Mouse (Mus musculus) telencephalon, adult 2 months (tissue): Measurements from ENCODE around the gene Psmd14.

Experiments
- DNase-seq: peaks from one replicate; pipeline ENCODE4 v3.0.0-alpha.2; 2011; ENCODE audit warnings: low read depth, low spot score

Psmd14 gene

DNA sequence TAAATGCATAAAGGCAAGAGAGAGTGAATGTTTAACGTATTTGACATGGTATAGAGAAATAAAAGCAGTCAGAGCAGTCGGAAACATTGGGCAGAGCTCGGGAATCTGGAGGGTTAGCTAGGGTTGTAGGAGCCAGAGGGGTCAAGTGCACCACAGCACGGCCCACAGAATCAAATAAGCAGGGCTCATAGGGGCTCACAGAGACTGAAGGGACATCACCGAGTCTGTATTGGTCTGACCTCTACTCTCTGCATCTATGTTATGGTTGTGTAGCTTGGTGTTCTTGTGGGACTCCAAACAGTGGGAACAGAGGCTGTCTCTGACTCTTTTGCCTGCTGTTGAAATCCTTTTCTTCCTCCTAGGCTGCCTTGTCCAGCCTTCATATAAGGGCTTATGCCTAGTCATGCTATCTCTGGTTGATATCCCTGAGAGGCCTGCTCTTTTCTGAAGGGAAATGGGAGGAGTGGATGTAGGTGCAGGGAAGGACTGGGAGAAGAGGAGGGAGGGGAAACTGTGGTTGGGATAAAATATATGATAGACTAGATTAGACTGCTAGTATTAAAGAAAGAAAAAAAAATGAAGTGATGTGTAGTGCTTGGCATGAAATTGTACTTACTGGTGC lies 47.9 kb downstream of the Psmd14 start:
- DNase-seq, result no peak

DNA sequence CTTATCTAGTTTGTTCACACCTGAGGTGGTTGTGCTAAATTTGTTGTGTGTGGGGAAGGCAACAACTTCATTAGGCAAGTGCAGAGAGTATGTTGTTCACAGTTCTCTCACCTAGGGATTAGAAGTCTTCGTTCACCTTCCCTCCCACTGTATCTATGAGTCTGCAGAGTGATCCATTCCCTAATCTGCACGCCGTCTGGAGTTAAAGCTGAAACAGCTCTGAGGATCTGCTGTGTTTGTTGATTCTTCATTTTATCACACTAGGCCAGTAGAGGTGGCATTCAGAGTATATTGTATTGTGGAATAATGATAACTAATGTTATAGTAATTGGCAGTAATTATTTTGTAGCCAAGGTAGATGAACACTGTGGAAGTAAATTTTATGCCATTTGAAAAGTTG lies 48.5 kb downstream of the Psmd14 start:
- DNase-seq, result no peak

DNA sequence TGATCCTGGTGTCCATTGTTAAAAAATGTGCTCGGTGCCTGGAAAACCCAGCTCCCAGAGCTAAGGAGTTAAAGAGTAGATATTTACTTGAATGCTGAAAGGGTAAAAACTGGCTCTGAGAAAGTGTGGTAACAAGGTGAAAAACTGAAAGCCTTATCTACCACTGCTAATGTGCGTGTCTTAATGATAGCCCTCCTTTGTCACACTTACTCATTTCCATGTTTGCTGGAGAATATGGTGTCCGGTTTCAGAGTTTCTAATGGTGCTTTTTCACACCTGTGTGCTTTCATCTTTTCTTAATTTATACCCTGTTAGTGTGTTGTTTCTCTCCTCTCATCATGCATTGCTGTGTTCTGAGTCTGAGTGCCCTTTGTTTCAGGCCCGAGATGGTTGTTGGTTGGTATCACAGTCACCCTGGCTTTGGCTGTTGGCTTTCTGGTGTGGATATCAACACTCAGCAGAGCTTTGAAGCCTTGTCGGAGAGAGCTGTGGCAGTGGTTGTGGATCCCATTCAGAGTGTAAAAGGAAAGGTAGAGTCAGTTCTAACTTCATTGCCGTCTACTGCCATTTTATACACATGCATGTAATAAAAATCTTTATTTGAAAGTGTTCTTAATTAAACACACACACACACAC lies 53.1 kb downstream of the Psmd14 start:
- DNase-seq, result no peak

DNA sequence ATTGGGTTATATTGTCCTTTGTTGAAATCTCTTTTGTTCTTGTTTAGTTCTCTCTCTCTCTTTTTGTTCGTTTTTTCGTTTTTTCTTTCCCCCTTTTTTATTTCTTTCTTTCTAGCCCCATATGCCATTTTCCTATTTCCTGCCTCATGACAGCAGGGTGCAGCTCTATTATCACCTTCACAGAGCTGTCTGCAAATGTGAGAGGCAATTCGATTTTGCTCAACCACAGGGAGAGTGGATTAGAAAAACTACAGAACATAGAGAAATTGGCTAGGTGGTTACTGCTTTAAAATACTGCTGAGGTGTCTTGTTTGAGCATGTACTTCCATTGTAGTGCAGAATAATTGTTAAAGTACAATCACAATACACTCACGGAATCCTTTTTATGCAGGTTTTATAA lies 54.0 kb downstream of the Psmd14 start:
- peak; percentile 6 for DNase-seq

DNA sequence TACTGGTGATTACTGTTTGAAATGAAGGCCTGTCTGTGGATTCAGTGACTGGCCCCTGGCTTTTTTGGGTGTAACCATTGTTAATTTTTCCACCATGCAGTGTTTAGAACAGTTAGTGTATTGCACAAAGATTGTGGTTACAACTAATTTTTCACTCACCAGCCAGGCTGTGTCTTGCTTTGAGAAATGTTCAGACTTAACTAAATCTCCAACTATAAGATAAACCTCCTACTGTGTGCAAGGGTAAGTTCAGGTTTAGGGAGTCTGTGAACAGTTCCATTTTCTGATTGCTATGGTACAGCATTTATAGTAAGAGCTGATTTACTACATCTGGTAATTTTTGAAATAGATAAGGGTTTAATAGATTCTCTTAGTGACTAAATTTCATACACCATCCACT lies 69.3 kb downstream of the Psmd14 start:
- DNase-seq, result no peak

DNA sequence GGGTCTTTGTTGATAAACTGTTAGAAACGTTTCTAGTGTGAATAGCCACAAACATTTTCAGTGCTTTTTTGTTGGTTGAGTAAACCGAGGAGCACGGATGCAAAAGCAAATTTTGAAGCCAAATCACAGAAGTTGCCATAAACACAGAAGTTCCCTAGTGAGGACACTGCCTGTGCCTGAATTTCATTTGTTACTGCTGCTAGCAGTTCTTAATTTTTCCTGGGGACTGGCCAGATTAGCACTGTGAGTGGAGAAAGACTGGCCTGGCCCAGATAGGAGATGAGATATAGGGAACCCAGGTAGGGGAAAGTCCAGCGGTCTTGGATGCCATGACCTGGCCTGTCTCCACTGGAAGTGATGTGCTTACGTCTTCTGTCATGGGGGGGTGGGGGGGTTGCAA lies 83.5 kb downstream of the Psmd14 start:
- DNase-seq, result no peak

DNA sequence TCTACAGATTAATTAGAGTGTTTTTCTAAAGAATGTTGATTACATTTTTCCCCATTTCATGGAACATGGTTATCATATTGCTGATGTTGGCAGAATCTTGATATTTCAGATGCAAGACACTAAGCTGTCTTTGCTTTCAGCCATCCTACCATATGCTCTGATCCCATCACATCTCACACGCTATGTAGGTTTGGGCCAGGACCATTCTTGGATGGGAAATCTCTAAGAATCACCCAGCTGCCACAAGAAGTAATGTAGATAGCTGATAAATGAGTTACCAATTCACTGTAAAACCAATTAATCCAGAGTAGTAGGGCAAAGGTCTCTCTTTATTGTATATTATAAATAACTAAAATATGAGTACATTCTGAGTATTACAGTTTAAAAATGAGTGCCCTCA lies 86.6 kb downstream of the Psmd14 start:
- DNase-seq, result no peak

DNA sequence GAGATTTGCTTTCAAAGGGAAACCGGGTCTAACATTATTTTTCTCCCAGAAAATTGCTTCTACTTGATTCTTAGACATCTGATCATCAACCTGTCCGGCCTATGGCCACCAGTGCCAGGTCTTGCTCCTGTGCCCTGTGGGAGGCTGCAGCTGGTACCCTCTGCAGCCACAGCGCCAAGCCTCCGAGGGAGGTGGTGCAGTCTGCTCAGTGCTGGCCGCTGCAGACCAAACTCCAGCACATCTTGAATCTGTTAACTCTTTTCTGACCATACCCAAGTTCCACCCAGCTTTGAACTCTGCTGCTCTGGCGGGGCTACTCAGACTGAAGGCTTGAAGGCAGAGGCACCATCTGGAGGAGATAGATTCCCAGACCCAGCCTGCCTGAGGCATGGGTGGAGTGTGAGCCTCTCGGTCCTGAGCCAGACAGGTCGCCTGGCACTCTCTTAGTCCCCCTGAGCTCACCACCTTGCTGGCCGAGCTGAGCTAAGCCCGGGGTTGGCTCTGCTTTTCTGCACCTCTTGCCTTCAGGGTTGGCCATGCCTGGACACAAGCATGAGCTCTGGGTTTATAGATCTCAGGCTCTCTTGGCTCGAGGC lies 91.3 kb downstream of the Psmd14 start, which contains the start of gene Tbr1:
TSS of gene Tbr1 (plus strand) at position 275 of the 596 bp plus-strand sequence.
- DNase-seq, result no peak

DNA sequence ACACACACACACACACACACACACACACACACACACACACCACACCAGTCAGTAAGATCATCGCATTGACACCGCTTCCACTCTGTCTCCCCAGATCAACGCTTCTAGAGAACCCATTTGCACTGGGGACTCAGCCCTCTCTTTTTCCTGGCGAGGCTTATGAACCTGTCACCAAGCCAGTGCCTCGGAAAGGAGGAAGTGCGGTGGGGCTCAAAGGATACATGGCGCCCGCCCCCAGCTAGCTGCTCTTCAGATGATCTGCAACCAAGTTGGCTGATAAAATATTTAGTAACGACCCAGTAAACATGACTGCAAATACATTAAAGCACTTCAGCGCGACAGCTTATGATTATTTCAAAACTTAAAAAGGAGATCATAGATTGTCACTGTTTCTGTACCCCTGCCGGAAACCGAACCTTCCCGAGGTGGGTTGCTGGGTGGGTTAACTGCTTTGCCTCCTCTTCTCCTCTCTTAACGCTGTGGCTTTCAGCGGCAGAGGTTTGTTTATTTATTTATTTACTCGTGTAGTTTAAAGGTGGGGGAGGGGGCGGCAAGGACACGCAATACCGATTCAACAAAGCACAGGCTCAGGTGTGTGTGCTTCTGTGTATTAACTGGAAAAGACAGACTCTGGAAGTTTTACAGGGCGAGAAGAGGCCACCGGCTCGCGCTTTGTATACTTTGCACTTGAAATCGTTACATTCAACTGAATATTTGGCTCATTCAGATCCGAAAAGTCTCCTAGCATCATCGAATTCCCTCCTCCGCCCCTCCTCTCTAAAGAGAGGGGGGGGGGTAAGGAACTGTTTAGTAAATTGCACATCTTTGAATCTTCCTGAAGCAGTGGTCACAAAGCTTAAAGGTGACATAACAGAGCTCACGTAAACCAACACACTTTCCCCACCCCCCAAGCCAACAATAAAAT lies 92.2 kb downstream of the Psmd14 start:
- DNase-seq, result no peak

DNA sequence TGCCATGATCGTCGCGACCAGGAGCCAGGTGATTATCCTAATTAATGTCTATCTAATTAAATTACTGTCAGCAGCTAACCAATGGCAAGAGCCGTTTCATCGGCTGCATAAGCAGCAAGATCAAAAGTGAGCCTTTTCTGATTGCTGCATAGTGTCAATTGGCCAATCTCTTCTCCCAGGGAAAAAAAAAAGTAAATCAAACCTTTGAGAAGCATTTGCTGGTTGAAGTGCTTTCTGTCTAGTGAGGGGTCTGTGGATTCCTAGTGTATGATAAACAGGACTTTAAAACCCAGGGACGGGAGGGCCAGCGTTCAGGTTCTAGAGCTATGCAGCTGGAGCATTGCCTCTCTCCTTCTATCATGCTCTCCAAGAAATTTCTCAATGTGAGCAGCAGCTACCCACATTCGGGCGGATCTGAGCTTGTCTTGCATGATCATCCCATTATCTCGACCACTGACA lies 92.9 kb downstream of the Psmd14 start:
- peak; percentile 76 for DNase-seq

DNA sequence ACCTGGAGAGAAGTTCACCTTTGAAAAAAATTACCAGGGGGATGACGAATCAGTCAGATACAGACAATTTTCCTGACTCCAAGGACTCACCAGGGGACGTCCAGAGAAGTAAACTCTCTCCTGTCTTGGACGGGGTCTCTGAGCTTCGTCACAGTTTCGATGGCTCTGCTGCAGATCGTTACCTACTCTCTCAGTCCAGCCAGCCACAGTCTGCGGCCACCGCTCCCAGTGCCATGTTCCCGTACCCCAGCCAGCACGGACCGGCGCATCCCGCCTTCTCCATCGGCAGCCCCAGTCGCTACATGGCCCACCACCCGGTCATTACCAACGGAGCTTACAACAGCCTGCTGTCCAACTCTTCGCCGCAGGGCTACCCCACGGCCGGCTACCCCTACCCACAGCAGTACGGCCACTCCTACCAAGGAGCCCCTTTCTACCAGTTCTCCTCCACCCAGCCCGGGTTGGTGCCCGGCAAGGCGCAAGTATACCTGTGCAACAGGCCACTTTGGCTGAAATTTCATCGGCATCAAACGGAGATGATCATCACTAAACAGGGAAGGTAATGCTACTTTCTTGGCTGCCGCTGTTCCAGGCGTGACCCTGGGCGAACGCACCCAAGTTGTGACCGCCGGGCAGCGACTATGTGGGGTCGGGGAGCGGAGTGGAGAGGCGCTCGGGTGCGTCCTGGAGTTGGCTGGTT lies 93.5 kb downstream of the Psmd14 start:
- no peak for DNase-seq

DNA sequence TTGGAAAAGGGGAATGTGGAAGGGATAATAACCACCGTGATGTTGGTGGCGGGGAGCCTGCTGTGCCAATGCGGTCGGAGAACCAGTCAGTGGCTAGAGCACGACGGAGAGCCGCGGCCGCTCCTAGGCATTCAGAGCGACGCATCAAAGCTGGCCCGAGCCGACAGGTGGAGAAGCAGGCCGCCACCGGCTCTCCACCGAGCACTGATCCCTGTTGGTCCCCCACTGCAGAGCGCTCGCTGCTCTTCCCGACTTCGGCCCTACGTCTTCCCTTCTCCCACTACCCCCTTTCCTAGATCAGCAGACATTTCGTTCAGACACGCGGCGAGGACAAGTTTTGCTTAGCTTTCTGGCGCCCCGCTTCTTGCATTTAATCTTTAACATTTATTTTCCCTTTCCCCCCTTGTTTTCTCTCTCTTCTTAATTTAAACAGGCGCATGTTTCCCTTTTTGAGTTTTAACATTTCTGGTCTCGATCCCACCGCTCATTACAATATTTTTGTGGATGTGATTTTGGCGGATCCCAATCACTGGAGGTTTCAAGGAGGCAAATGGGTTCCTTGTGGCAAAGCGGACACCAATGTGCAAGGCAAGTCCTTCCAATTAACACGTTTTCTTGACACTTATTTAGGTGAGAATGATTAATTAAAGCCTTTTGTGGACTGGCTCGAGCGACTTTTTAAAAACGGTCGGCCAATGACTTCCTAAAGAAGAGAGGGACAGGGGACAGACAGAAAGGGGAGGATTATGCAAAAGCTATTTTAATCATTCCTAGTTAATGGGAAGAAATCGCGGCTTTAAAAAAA lies 94.2 kb downstream of the Psmd14 start:
- no peak for DNase-seq

DNA sequence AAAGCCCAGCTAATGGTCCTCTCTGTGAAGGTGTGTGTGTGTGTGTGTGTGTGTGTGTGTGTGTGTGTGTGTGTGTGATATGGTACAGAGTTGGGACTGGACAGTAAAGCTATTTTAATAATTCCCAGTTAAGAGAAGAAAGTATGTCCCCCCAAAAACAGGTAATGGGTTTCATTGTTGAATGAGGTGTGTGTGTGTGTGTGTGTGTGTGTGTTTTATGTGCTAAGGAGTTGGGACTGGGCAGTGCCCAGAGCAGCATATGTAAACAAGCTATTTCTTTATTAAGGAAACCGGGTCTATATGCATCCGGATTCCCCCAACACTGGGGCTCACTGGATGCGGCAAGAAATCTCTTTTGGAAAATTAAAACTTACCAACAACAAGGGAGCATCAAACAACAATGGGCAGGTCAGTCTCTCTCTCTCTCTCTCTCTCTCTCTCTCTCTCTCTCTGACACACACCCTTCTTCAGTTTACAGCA lies 94.9 kb downstream of the Psmd14 start:
- DNase-seq, result no peak

DNA sequence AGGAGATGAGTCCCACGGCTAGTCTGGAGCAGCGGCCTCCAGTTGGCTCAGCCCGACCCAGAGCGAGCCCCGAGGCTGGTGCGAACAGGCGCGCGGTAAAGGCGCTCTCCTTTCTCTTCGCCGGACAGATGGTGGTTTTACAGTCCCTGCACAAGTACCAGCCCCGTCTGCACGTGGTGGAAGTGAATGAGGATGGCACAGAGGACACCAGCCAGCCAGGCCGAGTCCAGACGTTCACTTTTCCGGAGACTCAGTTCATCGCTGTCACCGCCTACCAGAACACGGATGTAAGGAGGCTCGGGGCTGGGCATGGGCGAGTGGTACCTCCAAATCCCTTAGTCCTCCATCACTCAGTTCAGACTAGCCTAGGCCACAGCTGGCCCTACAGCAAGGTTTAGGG lies 95.7 kb downstream of the Psmd14 start:
- DNase-seq, result no peak

DNA sequence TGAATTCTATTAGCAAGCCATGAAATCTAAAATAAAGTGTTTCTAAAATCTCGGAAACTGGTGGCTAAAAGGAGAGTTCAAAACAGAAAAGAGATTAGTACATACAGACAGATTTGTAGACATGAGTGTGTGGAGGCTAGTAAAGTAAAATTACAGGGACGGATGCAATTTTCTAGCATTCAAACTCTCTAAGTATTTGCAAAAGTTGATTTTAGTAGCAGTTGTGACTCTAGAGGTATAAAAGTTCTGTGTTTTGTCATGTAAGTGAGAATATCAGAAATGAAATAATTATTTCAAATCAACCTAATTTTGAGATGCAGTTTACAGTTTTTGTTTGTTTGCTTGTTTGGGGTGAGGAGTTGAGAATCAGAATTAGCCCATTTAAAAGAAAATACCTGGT lies 96.3 kb downstream of the Psmd14 start:
- no peak for DNase-seq

DNA sequence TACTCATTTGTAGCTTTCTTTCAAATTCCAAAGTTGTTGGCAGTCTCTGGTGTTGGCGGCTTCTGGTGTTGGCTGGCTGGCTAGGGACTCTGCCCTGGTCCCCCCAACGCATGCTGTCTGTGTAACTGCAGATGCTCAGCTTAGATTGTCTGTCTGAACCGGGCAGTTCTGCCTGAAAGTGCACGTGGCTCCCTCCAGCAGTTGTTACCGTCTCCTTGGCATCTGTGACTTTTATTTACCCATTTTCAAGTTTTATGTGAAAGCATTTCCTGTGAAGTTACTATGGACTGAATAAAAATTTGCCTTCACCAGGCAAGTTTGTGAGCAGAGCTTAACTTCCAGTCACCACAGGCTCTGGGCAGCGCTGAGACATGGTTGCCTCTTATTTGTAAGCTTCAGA lies 97.3 kb downstream of the Psmd14 start:
- no peak for DNase-seq

DNA sequence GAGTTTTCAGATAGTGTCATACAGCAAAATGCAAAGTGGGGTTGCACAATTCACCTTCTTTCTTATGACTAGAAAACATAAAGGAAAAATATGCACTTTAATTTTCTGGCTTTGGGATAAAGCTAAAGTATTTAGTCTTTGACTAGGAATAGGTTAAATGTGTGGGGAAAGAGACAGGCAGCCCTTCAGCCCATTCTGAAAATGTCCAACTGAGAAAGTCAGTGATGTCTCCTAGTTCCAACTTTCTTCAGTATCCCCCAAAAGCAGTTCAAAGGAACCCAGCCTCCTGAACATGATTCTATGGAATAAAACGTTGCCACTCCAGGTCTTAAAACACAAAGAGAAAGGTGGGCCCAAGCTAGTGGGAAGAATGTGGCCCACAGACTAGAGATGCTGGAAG lies 97.9 kb downstream of the Psmd14 start:
- DNase-seq, result no peak

DNA sequence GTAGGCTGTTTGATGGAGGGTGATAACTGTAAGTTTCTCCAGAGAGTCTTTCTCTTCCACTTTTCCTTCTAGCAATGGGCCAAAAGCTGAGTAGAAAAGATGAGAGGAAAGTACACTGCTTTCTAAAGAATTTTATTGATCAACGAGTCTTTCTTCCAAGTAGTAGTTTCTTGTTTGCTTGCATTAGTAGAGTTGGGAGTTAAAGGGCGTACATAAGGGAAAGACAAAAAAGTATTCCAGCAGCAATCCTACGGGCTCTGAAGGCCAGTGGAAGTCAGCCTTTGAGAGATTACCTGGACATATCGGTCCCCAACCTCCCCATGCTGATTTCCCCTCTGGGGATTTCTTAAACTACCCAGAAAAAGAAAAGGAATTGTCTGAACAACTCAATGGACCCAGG lies 99.3 kb downstream of the Psmd14 start:
- no peak for DNase-seq

DNA sequence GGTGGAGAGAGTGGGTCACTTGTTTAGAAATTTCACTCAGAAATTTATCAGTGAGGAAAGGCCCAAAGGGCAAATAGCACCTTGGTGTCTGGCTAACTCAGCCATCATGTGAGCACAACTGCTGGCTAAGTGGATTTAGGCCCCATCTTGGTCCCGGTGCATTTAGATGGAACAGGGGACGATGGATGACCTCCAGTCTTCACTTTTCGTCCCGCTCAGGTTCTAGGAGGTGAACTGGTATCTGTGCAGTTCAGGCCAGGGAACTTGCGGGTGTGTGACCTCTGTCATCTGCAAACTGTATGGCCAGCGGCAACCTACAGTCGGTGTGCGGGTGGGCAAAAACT lies 99.6 kb downstream of the Psmd14 start:
- DNase-seq, result no peak

DNA sequence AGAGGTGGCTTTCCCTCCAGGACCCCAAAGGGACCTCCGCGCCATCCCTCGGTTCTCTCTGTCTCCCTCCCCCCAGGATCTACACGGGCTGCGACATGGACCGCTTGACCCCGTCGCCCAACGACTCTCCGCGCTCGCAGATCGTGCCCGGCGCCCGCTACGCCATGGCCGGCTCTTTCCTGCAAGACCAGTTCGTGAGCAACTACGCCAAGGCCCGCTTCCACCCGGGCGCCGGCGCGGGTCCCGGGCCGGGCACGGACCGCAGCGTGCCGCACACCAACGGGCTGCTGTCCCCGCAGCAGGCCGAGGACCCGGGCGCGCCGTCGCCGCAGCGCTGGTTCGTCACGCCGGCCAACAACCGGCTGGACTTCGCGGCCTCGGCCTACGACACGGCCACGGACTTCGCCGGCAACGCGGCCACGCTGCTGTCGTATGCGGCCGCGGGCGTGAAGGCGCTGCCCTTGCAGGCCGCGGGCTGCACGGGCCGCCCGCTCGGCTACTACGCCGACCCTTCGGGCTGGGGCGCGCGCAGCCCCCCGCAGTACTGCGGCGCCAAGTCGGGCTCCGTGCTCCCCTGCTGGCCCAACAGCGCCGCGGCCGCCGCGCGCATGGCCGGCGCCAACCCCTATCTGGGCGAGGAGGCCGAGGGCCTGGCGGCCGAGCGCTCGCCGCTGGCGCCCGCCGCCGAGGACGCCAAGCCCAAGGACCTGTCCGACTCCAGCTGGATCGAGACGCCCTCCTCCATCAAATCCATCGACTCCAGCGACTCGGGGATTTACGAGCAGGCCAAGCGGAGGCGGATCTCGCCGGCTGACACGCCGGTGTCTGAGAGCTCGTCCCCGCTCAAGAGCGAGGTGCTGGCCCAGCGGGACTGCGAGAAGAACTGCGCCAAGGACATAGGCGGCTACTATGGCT lies 100.3 kb downstream of the Psmd14 start:
- no peak for DNase-seq
